In genomic region chr5:93180252-93180651, GRCm38 (mm10) we compare ENCODE assay signal across 8 mouse cellular contexts. TPM values are rescaled to one million over a fixed set of nuclear protein-coding genes. Genes with fewer than 3 reads are reported as not detected.
A peak's percentile ranks its signal among the peaks of the same experiment; 100 is the strongest.
DNase-seq lines count a peak whose midpoint lies in the region; ATAC-seq and TF ChIP-seq lines count a peak whose summit lies in the region.

No protein-coding gene starts in this region.

- peaks cover 10% of the 10 kb centered on the region; the same call in 1 of the 2 replicates for H3K36me3 ChIP-seq in heart, embryonic 11.5 days (ENCODE audit: control insufficient read depth, insufficient read depth, low read length)
- H3K36me3 ChIP-seq in ES-Bruce4 (ENCODE audit: control insufficient read depth, insufficient read depth, low read length, poor library complexity, severe bottlenecking), result peaks cover 22% of the 10 kb centered on the region
- H3K36me3 ChIP-seq in hindbrain, embryonic 12.5 days, result peaks cover 38% of the 10 kb centered on the region

- DNase-seq in heart, postnatal 10 days, result peak; percentile 27 to 52
- DNase-seq in 416B (ENCODE audit: low read depth), result peak; percentile 57
- DNase-seq in kidney, postnatal 36 days, result peak; percentile 29 to 35
- no peak for DNase-seq in right cerebral cortex, adult 18-20 months
- no peak for DNase-seq in urinary bladder, postnatal 14 days (ENCODE audit: low spot score)

- no peaks in the 10 kb centered on the region for H3K27me3 ChIP-seq in heart, embryonic 11.5 days (ENCODE audit: control insufficient read depth, insufficient read depth, low read length)
- no peaks in the 10 kb centered on the region for H3K27me3 ChIP-seq in ES-Bruce4 (ENCODE audit: control insufficient read depth, insufficient read depth, low read length, poor library complexity, severe bottlenecking)
- no peaks in the 10 kb centered on the region for H3K27me3 ChIP-seq in hindbrain, embryonic 12.5 days

- no peak for TF ChIP-seq POLR2A in ES-Bruce4 (IDR thresholded peaks at IDR 0.05; ENCODE audit: insufficient read depth, low read length)

- H3K9me3 ChIP-seq in heart, embryonic 11.5 days (replicated peaks; ENCODE audit: control insufficient read depth, low read length), result no peaks in the 10 kb centered on the region
- no peaks in the 10 kb centered on the region for H3K9me3 ChIP-seq in ES-Bruce4 (replicated peaks; ENCODE audit: control insufficient read depth, insufficient read depth, low read length, poor library complexity, severe bottlenecking)
- no peaks in the 10 kb centered on the region for H3K9me3 ChIP-seq in hindbrain, embryonic 12.5 days (replicated peaks)

- H3K4me1 ChIP-seq in heart, embryonic 11.5 days (ENCODE audit: control insufficient read depth, insufficient read depth, low read length), result no peaks in the 10 kb centered on the region
- no peaks in the 10 kb centered on the region for H3K4me1 ChIP-seq in ES-Bruce4 (ENCODE audit: control insufficient read depth, insufficient read depth, low read length)
- no peaks in the 10 kb centered on the region for H3K4me1 ChIP-seq in hindbrain, embryonic 12.5 days

- no peak overlapping the region for H3K9ac ChIP-seq in heart, embryonic 11.5 days (ENCODE audit: low read depth, low read length)
- H3K9ac ChIP-seq in ES-Bruce4 (ENCODE audit: low read depth, poor library complexity, severe bottlenecking), result no peak overlapping the region
- H3K9ac ChIP-seq in hindbrain, embryonic 12.5 days, result no peak overlapping the region

- H3K4me3 ChIP-seq in heart, embryonic 11.5 days (ENCODE audit: low read depth, low read length), result no peak overlapping the region
- H3K4me3 ChIP-seq in ES-Bruce4 (ENCODE audit: low read depth, low read length), result no peak overlapping the region
- H3K4me3 ChIP-seq in hindbrain, embryonic 12.5 days, result no peak overlapping the region

- peak; percentile 0 for TF ChIP-seq CTCF in ES-Bruce4 (IDR thresholded peaks at IDR 0.05; ENCODE audit: low read depth, low read length)

- intact Hi-C loops in heart, postnatal 10 days (cut with DNase I), result no loop called here

- H3K27ac ChIP-seq in heart, embryonic 11.5 days (ENCODE audit: low read depth, low read length), result no peak overlapping the region
- H3K27ac ChIP-seq in ES-Bruce4 (ENCODE audit: insufficient read depth, low read length), result no peak overlapping the region
- H3K27ac ChIP-seq in hindbrain, embryonic 12.5 days, result no peak overlapping the region

- no peak for TF ChIP-seq EP300 in ES-Bruce4 (IDR thresholded peaks at IDR 0.05; ENCODE audit: insufficient read depth, low read depth, low read length)

- ATAC-seq in heart, embryonic 11.5 days (replicated peaks; ENCODE audit: insufficient number of reproducible peaks, low FRiP score, low TSS enrichment), result no peak
- no peak for ATAC-seq in hindbrain, embryonic 12.5 days (ENCODE audit: low FRiP score)

- 63% methylated on average over 2 of the region's 2 CpGs for WGBS in heart, embryonic 11.5 days (ENCODE audit: insufficient replicate concordance)
- 79% methylated on average over 2 of the region's 2 CpGs for WGBS in hindbrain, embryonic 12.5 days

- no peak overlapping the region for H3K4me2 ChIP-seq in heart, embryonic 11.5 days
- H3K4me2 ChIP-seq in hindbrain, embryonic 12.5 days (replicated peaks), result no peak overlapping the region

RNA-seq across cellular contexts. Expression of gene Ccni, which starts 26.0 kb away (rescaled TPM):
- 100 to 1,000 TPM; 252 to 270 TPM for total RNA-seq in heart, postnatal 10 days (2021)
- polyA plus RNA-seq in heart, embryonic 11.5 days (2014; fragmentation: Nextera tagmentation; extraction: Ambion mirVana), result 96.5 and 99.1 TPM in 2 replicates
- polyA plus RNA-seq in ES-Bruce4 (2011; ENCODE audit: insufficient read depth, insufficient read length, low read depth, missing spikeins), result 214 and 222 TPM in 2 replicates
- polyA plus RNA-seq in hindbrain, embryonic 12.5 days (2016; fragmentation: Nextera tagmentation; extraction: Ambion mirVana), result 161 and 170 TPM in 2 replicates

RNA-seq across cellular contexts. Expression of gene 2010109A12Rik, which starts 26.1 kb away (rescaled TPM):
- under 1 TPM in 1 of 2 experiments, not detected in 1; 0.57 TPM for total RNA-seq in heart, postnatal 10 days (2021)
- 1.2 and 1.6 TPM in 2 replicates for polyA plus RNA-seq in heart, embryonic 11.5 days (2014; fragmentation: Nextera tagmentation; extraction: Ambion mirVana)
- polyA plus RNA-seq in ES-Bruce4 (2011; ENCODE audit: insufficient read depth, insufficient read length, low read depth, missing spikeins), result 0.97 and 1.2 TPM in 2 replicates
- polyA plus RNA-seq in hindbrain, embryonic 12.5 days (2016; fragmentation: Nextera tagmentation; extraction: Ambion mirVana), result 1.5 and 2.9 TPM in 2 replicates

Comparison
In these comparisons a context has a peak if more than half of its experiments do, and no peak if none do; other contexts are left out.
1. DNase-seq: peak in heart, postnatal 10 days (2 of 2), 416B (single experiment) and kidney, postnatal 36 days (2 of 2); none in right cerebral cortex, adult 18-20 months (single experiment) and urinary bladder, postnatal 14 days (single experiment).